Mouse (Mus musculus): Measurements from ENCODE around the gene Prok2. TPM values are rescaled to one million over a fixed set of nuclear protein-coding genes. Genes with fewer than 3 reads are reported as not detected.

Prok2 gene
- polyA plus RNA-seq (2015; fragmentation: Nextera tagmentation; extraction: Ambion mirVana): 0.27 TPM in 1 of 2 replicates, not detected in the other

DNA sequence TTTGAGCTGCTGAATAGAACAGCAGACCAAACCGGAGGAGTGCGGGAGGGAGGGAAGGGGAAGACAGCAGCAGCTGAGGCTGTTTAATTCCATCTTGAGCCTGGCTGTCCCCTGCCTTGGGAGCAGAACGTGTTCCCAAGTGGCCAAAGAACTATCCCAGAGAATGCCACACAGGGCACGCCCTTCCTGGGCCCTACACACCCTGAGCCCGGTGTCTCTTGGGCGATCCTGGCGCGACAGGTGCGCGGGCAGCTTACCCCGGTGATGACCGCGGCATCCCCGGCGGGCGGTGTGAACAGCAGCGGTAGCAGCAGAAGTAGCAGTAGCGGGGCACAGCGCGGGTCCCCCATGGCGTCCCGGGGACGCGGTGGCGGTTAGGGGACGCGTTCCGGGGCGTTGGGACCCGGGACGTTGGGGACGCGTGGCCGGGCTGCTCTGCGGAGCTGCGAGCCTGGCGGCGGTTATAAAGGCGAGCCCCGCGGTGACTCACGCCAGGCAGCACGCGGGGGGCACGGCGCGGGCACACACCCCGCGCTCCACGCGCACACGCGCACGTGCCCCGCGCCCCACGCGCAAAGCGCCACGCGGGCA, at the start of gene Prok2:
Prok2 (minus strand) TSS at position 422 of the 591 bp plus-strand sequence.
- Histone ChIP-seq H3K27me3 (ENCODE audit: control insufficient read depth, insufficient read depth, low read length) (peaks cover 33% of the 10 kb centered on the region), H3K36me3 (ENCODE audit: control insufficient read depth, insufficient read depth, low read length) (no peaks in the 10 kb centered on the region), H3K9ac (ENCODE audit: low read length) (peak within 1 kb of the TSS; percentile 65), H3K4me3 (replicated peaks; ENCODE audit: low read length) (peak within 1 kb of the TSS; percentile 52), H3K9me3 (replicated peaks; ENCODE audit: control insufficient read depth, low read length) (no peaks in the 10 kb centered on the region), H3K4me1 (ENCODE audit: control insufficient read depth, insufficient read depth, low read length) (peaks cover 10% of the 10 kb centered on the region), H3K4me2 (ENCODE audit: low read depth, low read length) (peak within 1 kb of the TSS; percentile 94), H3K27ac (ENCODE audit: low read length) (no peak within 1 kb of the TSS)
- ATAC-seq (ENCODE audit: insufficient read depth, low FRiP score): peak; percentile 66; the same call in 1 of the 2 replicates
- WGBS: under 1% methylated on average over 61 of the region's 61 CpGs

DNA sequence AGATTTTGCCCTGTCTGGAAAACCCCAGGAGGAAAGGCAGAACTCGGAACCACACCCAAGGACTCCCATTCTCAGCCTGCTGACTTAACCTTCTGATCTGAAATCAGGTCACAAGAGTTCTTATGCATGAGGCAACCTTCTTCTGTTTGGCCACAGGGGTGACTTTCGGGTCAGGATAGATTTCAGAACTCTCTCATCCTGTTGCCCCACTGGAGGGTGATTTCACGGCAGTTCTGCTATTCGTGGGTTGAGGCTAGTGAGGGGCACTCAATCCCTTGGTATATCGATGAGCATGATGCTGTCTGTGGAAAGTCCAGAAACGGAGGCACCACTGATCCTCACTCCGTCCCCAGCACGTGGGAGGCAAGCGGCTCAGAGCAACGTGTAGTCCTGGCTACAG, 48.5 kb upstream of the Prok2 start:
- Histone ChIP-seq H3K27ac (ENCODE audit: low read length) (no peak overlapping the region), H3K36me3 (ENCODE audit: control insufficient read depth, insufficient read depth, low read length) (no peaks in the 10 kb centered on the region), H3K9ac (ENCODE audit: low read length) (no peak overlapping the region), H3K4me2 (ENCODE audit: low read depth, low read length) (no peak overlapping the region), H3K27me3 (ENCODE audit: control insufficient read depth, insufficient read depth, low read length) (no peaks in the 10 kb centered on the region), H3K9me3 (replicated peaks; ENCODE audit: control insufficient read depth, low read length) (no peaks in the 10 kb centered on the region), H3K4me1 (ENCODE audit: control insufficient read depth, insufficient read depth, low read length) (no peaks in the 10 kb centered on the region), H3K4me3 (replicated peaks; ENCODE audit: low read length) (no peak overlapping the region)
- WGBS: 64% methylated on average over 10 of the region's 10 CpGs
- ATAC-seq (ENCODE audit: insufficient read depth, low FRiP score): no peak

DNA sequence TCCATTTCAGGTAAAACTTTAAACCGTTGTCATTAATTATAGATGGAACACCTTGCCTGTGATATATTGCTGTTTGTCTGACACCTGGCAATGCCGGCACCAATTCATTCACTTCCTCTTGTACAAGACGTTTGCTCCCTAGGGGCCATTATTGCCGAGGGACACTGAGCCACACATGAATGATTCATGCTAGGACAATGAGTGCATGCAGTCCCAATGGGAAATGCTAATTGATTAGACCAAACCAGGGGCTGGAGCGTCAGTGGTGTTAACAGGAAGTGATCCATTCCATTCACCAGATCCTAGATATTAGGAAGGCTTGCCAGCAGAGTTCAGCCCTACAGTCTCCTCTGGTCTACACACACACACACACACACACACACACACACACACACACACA, 42.3 kb upstream of the Prok2 start:
- no peaks in the 10 kb centered on the region for H3K27me3 ChIP-seq (ENCODE audit: control insufficient read depth, insufficient read depth, low read length)
- no peaks in the 10 kb centered on the region for H3K36me3 ChIP-seq (ENCODE audit: control insufficient read depth, insufficient read depth, low read length)
- H3K4me2 ChIP-seq (ENCODE audit: low read depth, low read length): no peak overlapping the region
- 40% methylated on average over 5 of the region's 5 CpGs for WGBS
- H3K4me3 ChIP-seq (replicated peaks; ENCODE audit: low read length): no peak overlapping the region
- no peak overlapping the region for H3K27ac ChIP-seq (ENCODE audit: low read length)
- no peaks in the 10 kb centered on the region for H3K9me3 ChIP-seq (replicated peaks; ENCODE audit: control insufficient read depth, low read length)
- no peak for ATAC-seq (ENCODE audit: insufficient read depth, low FRiP score)
- no peaks in the 10 kb centered on the region for H3K4me1 ChIP-seq (ENCODE audit: control insufficient read depth, insufficient read depth, low read length)
- no peak overlapping the region for H3K9ac ChIP-seq (ENCODE audit: low read length)

DNA sequence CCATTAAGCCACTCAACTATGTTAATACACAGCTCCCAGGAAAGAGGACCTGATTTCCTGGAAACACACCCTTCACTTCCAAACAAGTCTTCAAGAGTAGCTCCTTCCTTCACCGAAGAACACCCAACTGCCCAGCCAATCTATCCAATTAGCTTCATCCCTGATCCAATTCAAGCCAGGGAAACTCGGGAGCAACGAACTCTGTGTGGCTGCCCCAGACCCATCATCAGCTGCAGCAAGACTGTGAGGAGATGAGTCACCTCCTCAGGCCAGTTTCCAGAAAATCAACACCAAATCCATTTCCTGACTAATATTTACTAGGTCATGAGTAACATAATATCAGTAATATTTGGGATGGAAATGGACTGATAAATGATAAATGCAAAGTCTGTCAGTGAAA, 38.7 kb upstream of the Prok2 start:
- Histone ChIP-seq H3K9ac (ENCODE audit: low read length) (no peak overlapping the region), H3K9me3 (replicated peaks; ENCODE audit: control insufficient read depth, low read length) (no peaks in the 10 kb centered on the region), H3K4me3 (replicated peaks; ENCODE audit: low read length) (no peak overlapping the region), H3K4me2 (ENCODE audit: low read depth, low read length) (no peak overlapping the region), H3K27me3 (ENCODE audit: control insufficient read depth, insufficient read depth, low read length) (no peaks in the 10 kb centered on the region), H3K36me3 (ENCODE audit: control insufficient read depth, insufficient read depth, low read length) (no peaks in the 10 kb centered on the region), H3K4me1 (ENCODE audit: control insufficient read depth, insufficient read depth, low read length) (no peaks in the 10 kb centered on the region), H3K27ac (ENCODE audit: low read length) (no peak overlapping the region)
- WGBS: 68% methylated on average over 3 of the region's 3 CpGs
- ATAC-seq (ENCODE audit: insufficient read depth, low FRiP score): no peak

DNA sequence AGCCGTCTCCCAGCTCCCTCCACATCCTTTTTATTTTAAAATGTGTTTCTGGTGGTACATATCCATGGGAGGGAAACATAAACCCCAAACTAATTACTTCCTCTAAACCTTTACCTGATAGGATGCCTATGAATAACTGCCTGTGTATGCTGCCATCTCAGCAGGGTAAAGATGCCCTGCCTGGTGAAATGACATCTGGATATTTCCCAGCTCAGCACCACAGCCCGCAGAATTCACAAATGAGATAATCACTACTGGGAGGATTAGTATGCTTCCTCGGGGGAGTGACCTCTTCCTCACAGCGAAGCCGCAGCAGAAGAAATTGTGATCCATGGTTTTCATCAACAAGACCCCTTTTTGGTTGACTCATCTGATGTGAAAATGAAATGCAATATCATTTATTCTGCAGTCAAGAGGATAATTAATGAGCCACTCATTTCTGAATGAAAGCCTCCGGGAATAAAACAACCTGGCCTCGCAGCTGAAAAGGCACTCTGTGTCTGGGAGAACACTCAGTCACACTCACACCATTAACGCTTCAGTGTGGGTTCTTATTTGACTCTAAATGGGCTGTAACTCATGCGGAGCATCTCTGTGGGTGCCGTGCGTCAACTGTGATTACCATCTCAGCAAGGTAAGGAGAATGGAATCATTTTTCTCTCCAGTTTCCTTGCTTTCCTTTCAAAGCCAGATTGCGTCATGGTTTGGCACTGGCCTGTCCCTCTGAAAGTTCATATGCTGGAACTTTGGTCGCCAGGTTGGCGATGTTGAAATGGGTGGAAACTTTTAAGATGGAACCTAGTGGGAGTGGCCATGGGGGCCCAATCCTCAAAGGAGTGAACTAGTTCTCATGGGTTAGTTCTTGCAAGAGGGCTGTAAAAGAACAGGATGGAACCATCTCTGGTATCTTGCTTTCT, 36.1 kb upstream of the Prok2 start:
- H3K9me3 ChIP-seq (replicated peaks; ENCODE audit: control insufficient read depth, low read length): no peaks in the 10 kb centered on the region
- H3K27me3 ChIP-seq (ENCODE audit: control insufficient read depth, insufficient read depth, low read length): no peaks in the 10 kb centered on the region
- H3K27ac ChIP-seq (ENCODE audit: low read length): no peak overlapping the region
- no peak overlapping the region for H3K9ac ChIP-seq (ENCODE audit: low read length)
- no peak for ATAC-seq (ENCODE audit: insufficient read depth, low FRiP score)
- no peaks in the 10 kb centered on the region for H3K4me1 ChIP-seq (ENCODE audit: control insufficient read depth, insufficient read depth, low read length)
- 60% methylated on average over 14 of the region's 14 CpGs for WGBS
- H3K4me3 ChIP-seq (replicated peaks; ENCODE audit: low read length): no peak overlapping the region
- H3K36me3 ChIP-seq (ENCODE audit: control insufficient read depth, insufficient read depth, low read length): no peaks in the 10 kb centered on the region
- no peak overlapping the region for H3K4me2 ChIP-seq (ENCODE audit: low read depth, low read length)

DNA sequence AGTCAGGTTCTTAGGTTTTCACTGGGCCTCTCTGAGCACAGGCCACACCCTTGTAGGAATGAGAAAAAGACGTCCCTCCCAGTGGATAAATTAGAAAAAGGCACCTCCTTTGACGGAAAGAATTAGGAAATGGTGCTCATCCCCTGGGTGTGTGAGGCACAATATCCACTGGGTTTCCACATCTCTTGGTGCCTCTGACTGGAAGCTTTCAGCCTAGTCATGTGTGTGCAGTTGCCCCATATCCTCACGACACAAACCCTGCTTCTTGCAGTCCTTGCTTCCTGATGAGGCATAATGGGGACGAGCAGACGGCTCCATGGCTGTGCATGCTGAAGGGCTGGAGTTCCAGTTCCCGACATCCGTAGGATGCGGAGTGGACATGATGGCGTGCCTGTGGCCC, 29.9 kb upstream of the Prok2 start:
- H3K9ac ChIP-seq (ENCODE audit: low read length): no peak overlapping the region
- no peaks in the 10 kb centered on the region for H3K36me3 ChIP-seq (ENCODE audit: control insufficient read depth, insufficient read depth, low read length)
- H3K27me3 ChIP-seq (ENCODE audit: control insufficient read depth, insufficient read depth, low read length): no peaks in the 10 kb centered on the region
- no peaks in the 10 kb centered on the region for H3K4me1 ChIP-seq (ENCODE audit: control insufficient read depth, insufficient read depth, low read length)
- no peak overlapping the region for H3K4me3 ChIP-seq (replicated peaks; ENCODE audit: low read length)
- no peak for ATAC-seq (ENCODE audit: insufficient read depth, low FRiP score)
- 78% methylated on average over 9 of the region's 9 CpGs for WGBS
- no peak overlapping the region for H3K4me2 ChIP-seq (ENCODE audit: low read depth, low read length)
- no peaks in the 10 kb centered on the region for H3K9me3 ChIP-seq (replicated peaks; ENCODE audit: control insufficient read depth, low read length)
- no peak overlapping the region for H3K27ac ChIP-seq (ENCODE audit: low read length)

DNA sequence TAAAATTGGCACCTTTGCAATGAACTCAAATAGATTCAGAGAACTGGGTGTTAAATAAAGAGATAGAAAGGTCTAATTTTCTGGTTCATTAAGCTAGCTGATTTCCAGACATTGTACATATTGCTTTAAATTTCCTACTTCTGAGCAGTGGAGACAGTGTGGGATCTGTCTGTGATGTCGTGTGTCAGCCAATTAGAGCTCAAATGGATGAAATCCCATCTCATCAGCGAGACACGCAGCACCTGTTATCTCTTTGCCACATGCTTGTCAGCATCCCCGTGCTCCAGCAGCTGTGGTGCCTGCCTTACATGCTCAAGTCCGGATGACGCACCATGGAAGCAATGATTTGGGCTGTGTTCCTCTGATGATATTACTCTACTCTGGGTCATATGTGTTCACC, 25.1 kb upstream of the Prok2 start:
- no peaks in the 10 kb centered on the region for H3K36me3 ChIP-seq (ENCODE audit: control insufficient read depth, insufficient read depth, low read length)
- no peak for ATAC-seq (ENCODE audit: insufficient read depth, low FRiP score)
- no peaks in the 10 kb centered on the region for H3K27me3 ChIP-seq (ENCODE audit: control insufficient read depth, insufficient read depth, low read length)
- H3K9me3 ChIP-seq (replicated peaks; ENCODE audit: control insufficient read depth, low read length): no peaks in the 10 kb centered on the region
- no peak overlapping the region for H3K4me3 ChIP-seq (replicated peaks; ENCODE audit: low read length)
- H3K27ac ChIP-seq (ENCODE audit: low read length): no peak overlapping the region
- H3K4me1 ChIP-seq (ENCODE audit: control insufficient read depth, insufficient read depth, low read length): no peaks in the 10 kb centered on the region
- WGBS: 67% methylated on average over 6 of the region's 6 CpGs
- no peak overlapping the region for H3K4me2 ChIP-seq (ENCODE audit: low read depth, low read length)
- no peak overlapping the region for H3K9ac ChIP-seq (ENCODE audit: low read length)

DNA sequence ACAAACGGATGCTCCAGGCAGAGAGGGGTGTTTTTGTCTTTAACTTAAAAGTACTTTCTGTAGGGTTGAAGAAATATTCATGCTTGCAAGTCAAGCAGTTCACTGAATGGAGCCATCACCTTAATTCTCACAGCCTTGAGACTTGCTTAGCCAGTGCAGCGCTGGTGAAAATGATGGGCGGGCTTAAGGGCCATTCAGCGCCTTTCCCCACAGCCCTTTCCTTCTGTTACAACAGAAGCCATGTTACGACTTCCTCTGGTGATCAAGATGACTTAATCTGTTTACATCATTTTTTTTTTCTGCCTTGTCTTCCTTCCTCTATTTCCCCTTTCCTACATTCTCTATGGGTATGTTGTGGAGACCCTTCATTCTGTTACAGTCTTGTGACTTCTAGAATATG, 20.1 kb upstream of the Prok2 start:
- Histone ChIP-seq H3K9ac (ENCODE audit: low read length) (no peak overlapping the region), H3K27me3 (ENCODE audit: control insufficient read depth, insufficient read depth, low read length) (no peaks in the 10 kb centered on the region), H3K36me3 (ENCODE audit: control insufficient read depth, insufficient read depth, low read length) (no peaks in the 10 kb centered on the region), H3K4me1 (ENCODE audit: control insufficient read depth, insufficient read depth, low read length) (no peaks in the 10 kb centered on the region), H3K27ac (ENCODE audit: low read length) (no peak overlapping the region), H3K9me3 (replicated peaks; ENCODE audit: control insufficient read depth, low read length) (no peaks in the 10 kb centered on the region), H3K4me2 (ENCODE audit: low read depth, low read length) (no peak overlapping the region), H3K4me3 (replicated peaks; ENCODE audit: low read length) (no peak overlapping the region)
- WGBS: 82% methylated on average over 5 of the region's 5 CpGs
- ATAC-seq (ENCODE audit: insufficient read depth, low FRiP score): no peak

DNA sequence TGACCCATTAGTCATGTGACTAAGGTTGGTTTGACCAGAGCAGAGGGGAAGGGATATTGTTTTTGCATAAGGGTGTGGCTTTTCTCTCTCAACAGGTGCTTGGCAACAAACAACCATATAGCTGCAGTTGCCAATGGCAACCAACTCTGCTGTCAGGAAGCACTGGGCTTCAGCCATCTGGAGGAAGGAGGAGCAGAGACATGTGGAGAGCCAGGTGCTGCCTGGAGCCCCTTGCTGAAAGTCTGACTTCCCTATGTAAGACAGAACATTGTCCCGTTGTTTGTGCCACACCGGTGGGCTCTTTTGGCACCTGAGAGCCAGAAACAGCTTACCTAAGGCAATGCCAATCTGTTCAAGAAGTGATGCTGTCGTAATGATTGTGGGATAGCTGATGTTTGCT, 16.7 kb upstream of the Prok2 start:
- H3K4me1 ChIP-seq (ENCODE audit: control insufficient read depth, insufficient read depth, low read length): no peaks in the 10 kb centered on the region
- no peak overlapping the region for H3K9ac ChIP-seq (ENCODE audit: low read length)
- no peaks in the 10 kb centered on the region for H3K9me3 ChIP-seq (replicated peaks; ENCODE audit: control insufficient read depth, low read length)
- H3K27me3 ChIP-seq (ENCODE audit: control insufficient read depth, insufficient read depth, low read length): no peaks in the 10 kb centered on the region
- no peak overlapping the region for H3K4me2 ChIP-seq (ENCODE audit: low read depth, low read length)
- WGBS: 76% methylated on average over 3 of the region's 3 CpGs
- ATAC-seq (ENCODE audit: insufficient read depth, low FRiP score): no peak
- H3K36me3 ChIP-seq (ENCODE audit: control insufficient read depth, insufficient read depth, low read length): no peaks in the 10 kb centered on the region
- no peak overlapping the region for H3K4me3 ChIP-seq (replicated peaks; ENCODE audit: low read length)
- no peak overlapping the region for H3K27ac ChIP-seq (ENCODE audit: low read length)
